Comparison of ENCODE assay signal across 8 mouse cellular contexts in genomic region chr11:78497071-78497541, GRCm38 (mm10). TPM values are rescaled to one million over a fixed set of nuclear protein-coding genes. Genes with fewer than 3 reads are reported as not detected.
DNase-seq lines count a peak whose midpoint lies in the region; ATAC-seq lines count a peak whose summit lies in the region.

No protein-coding gene starts in this region.

- H3K4me3 ChIP-seq in heart, embryonic 15.5 days: peak overlapping the region; percentile 52
- H3K4me3 ChIP-seq in midbrain, embryonic 16.5 days (ENCODE audit: low read depth, low read length): peak overlapping the region; percentile 89

- WGBS in heart, embryonic 15.5 days: under 1% methylated on average over 44 of the region's 44 CpGs
- WGBS in midbrain, embryonic 16.5 days: 0% methylated on average over 44 of the region's 44 CpGs

- peaks cover 14% of the 10 kb centered on the region for H3K4me1 ChIP-seq in heart, embryonic 15.5 days (replicated peaks)
- H3K4me1 ChIP-seq in midbrain, embryonic 16.5 days (ENCODE audit: control insufficient read depth, insufficient read depth, low read length): peaks cover 24% of the 10 kb centered on the region

- no peak for ATAC-seq in CD4-positive, CD25-positive, alpha-beta regulatory T cell, adult 4 months
- peak; percentile 16; the same call in 1 of the 2 replicates for ATAC-seq in heart, embryonic 15.5 days (replicated peaks; ENCODE audit: insufficient number of reproducible peaks, insufficient read depth, low FRiP score, low read depth)
- peak; percentile 83 for ATAC-seq in midbrain, embryonic 16.5 days

- no peak overlapping the region for H3K27ac ChIP-seq in heart, embryonic 15.5 days
- H3K27ac ChIP-seq in midbrain, embryonic 16.5 days (ENCODE audit: low read length): peak overlapping the region; percentile 94

- H3K9me3 ChIP-seq in heart, embryonic 15.5 days (replicated peaks): no peaks in the 10 kb centered on the region
- H3K9me3 ChIP-seq in midbrain, embryonic 16.5 days (replicated peaks; ENCODE audit: control insufficient read depth, low read length, poor library complexity, severe bottlenecking): no peaks in the 10 kb centered on the region

- H3K36me3 ChIP-seq in heart, embryonic 15.5 days: no peaks in the 10 kb centered on the region
- no peaks in the 10 kb centered on the region for H3K36me3 ChIP-seq in midbrain, embryonic 16.5 days (ENCODE audit: control insufficient read depth, insufficient read depth, low read length)

- peak overlapping the region; percentile 83 for H3K4me2 ChIP-seq in heart, embryonic 15.5 days
- peak overlapping the region; percentile 61 for H3K4me2 ChIP-seq in midbrain, embryonic 16.5 days (ENCODE audit: low read length)

- peaks cover 85% of the 10 kb centered on the region for H3K27me3 ChIP-seq in heart, embryonic 15.5 days
- H3K27me3 ChIP-seq in midbrain, embryonic 16.5 days (ENCODE audit: control insufficient read depth, insufficient read depth, low read depth, low read length): no peaks in the 10 kb centered on the region

- DNase-seq in CD4-positive, CD25-positive, alpha-beta regulatory T cell, adult 2 months (ENCODE audit: low read depth, low spot score): peak; percentile 43
- DNase-seq in thymus, adult 18-20 months: peak; percentile 20 to 29
- no peak for DNase-seq in thymus, postnatal 25 days
- peak; percentile 46 to 66 for DNase-seq in left cerebral cortex, postnatal 25 days (ENCODE audit: low spot score in 2 of 2)
- peak; percentile 13 to 21 for DNase-seq in thymus, postnatal 10 days (ENCODE audit: low spot score in 2 of 2)

- intact Hi-C loops in left cerebral cortex, postnatal 25 days (cut with DNase I): loop anchor here (1.0 kb wide), 1 partner anchor 15 kb away; the partner anchor contains the start of genes Poldip2 and Tmem199

- no peak overlapping the region for H3K9ac ChIP-seq in heart, embryonic 15.5 days
- peak overlapping the region; percentile 97 for H3K9ac ChIP-seq in midbrain, embryonic 16.5 days (ENCODE audit: low read depth, low read length)

RNA-seq across cellular contexts. Expression of gene Sarm1, which starts 0.4 kb away (rescaled TPM):
- polyA plus RNA-seq in CD4-positive, CD25-positive, alpha-beta regulatory T cell, adult 4 months (2017; shearing (Covaris generic)): 1 to 10 TPM in 1 of 2 experiments, under 1 TPM in 1; 0.63 to 1.3 TPM
- 0.15 and 0.60 TPM in 2 replicates for polyA plus RNA-seq in heart, embryonic 15.5 days (2015; fragmentation: Nextera tagmentation; extraction: Ambion mirVana)
- 10 to 100 TPM; 34.3 to 36.5 TPM for total RNA-seq in left cerebral cortex, postnatal 25 days (2021)
- 49.9 and 50.7 TPM in 2 replicates for polyA plus RNA-seq in midbrain, embryonic 16.5 days (2015; fragmentation: Nextera tagmentation; extraction: Ambion mirVana)

RNA-seq across cellular contexts. Expression of gene Vtn, which starts 1.8 kb away (rescaled TPM):
- not detected for polyA plus RNA-seq in CD4-positive, CD25-positive, alpha-beta regulatory T cell, adult 4 months (2017; shearing (Covaris generic))
- polyA plus RNA-seq in heart, embryonic 15.5 days (2015; fragmentation: Nextera tagmentation; extraction: Ambion mirVana): 1.3 and 4.7 TPM in 2 replicates
- 10 to 100 TPM; 71.6 to 75.3 TPM for total RNA-seq in left cerebral cortex, postnatal 25 days (2021)
- polyA plus RNA-seq in midbrain, embryonic 16.5 days (2015; fragmentation: Nextera tagmentation; extraction: Ambion mirVana): 115 and 127 TPM in 2 replicates

RNA-seq across cellular contexts. Expression of gene Sebox, which starts 6.1 kb away (rescaled TPM):
- not detected for polyA plus RNA-seq in CD4-positive, CD25-positive, alpha-beta regulatory T cell, adult 4 months (2017; shearing (Covaris generic))
- polyA plus RNA-seq in heart, embryonic 15.5 days (2015; fragmentation: Nextera tagmentation; extraction: Ambion mirVana): not detected in 2 replicates
- total RNA-seq in left cerebral cortex, postnatal 25 days (2021): 1 to 10 TPM in 1 of 2 experiments, under 1 TPM in 1; 0.98 to 1.2 TPM
- polyA plus RNA-seq in midbrain, embryonic 16.5 days (2015; fragmentation: Nextera tagmentation; extraction: Ambion mirVana): 0.14 TPM in 1 of 2 replicates, not detected in the other

RNA-seq across cellular contexts. Expression of gene Tmem199, which starts 14.9 kb away (rescaled TPM):
- 10 to 100 TPM; 51.4 to 71.8 TPM for polyA plus RNA-seq in CD4-positive, CD25-positive, alpha-beta regulatory T cell, adult 4 months (2017; shearing (Covaris generic))
- 36.3 and 37.8 TPM in 2 replicates for polyA plus RNA-seq in heart, embryonic 15.5 days (2015; fragmentation: Nextera tagmentation; extraction: Ambion mirVana)
- total RNA-seq in left cerebral cortex, postnatal 25 days (2021): 10 to 100 TPM; 38.8 to 45.1 TPM
- 95.5 and 96.6 TPM in 2 replicates for polyA plus RNA-seq in midbrain, embryonic 16.5 days (2015; fragmentation: Nextera tagmentation; extraction: Ambion mirVana)

RNA-seq across cellular contexts. Expression of gene Poldip2, which starts 14.9 kb away (rescaled TPM):
- 10 to 100 TPM; 13.9 to 19.9 TPM for polyA plus RNA-seq in CD4-positive, CD25-positive, alpha-beta regulatory T cell, adult 4 months (2017; shearing (Covaris generic))
- polyA plus RNA-seq in heart, embryonic 15.5 days (2015; fragmentation: Nextera tagmentation; extraction: Ambion mirVana): 157 and 162 TPM in 2 replicates
- total RNA-seq in left cerebral cortex, postnatal 25 days (2021): 100 to 1,000 TPM; 104 to 115 TPM
- 176 and 184 TPM in 2 replicates for polyA plus RNA-seq in midbrain, embryonic 16.5 days (2015; fragmentation: Nextera tagmentation; extraction: Ambion mirVana)

Comparison
In these comparisons a context has a peak if more than half of its experiments do, and no peak if none do; other contexts are left out.
1. RNA of gene Sarm1, which starts 0.4 kb away (polyA plus RNA-seq): 49.9 to 50.7 TPM in midbrain, embryonic 16.5 days; 0.63 to 1.3 TPM in CD4-positive, CD25-positive, alpha-beta regulatory T cell, adult 4 months and 0.15 to 0.60 TPM in heart, embryonic 15.5 days; every median in the first group is over 10 times any median in the second.
2. RNA of gene Vtn, which starts 1.8 kb away (polyA plus RNA-seq): 115 to 127 TPM in midbrain, embryonic 16.5 days; 1.3 to 4.7 TPM in heart, embryonic 15.5 days and not detected in CD4-positive, CD25-positive, alpha-beta regulatory T cell, adult 4 months; every median in the first group is over 10 times any median in the second.